Mouse (Mus musculus): ENCODE measurements at regions not wholly inside any gene's neighbourhood (a gene's known extent, or its start where the extent isn't known, plus 50 kb on each side); places are given as distances from the start of the nearest gene placed in this dataset.

DNA sequence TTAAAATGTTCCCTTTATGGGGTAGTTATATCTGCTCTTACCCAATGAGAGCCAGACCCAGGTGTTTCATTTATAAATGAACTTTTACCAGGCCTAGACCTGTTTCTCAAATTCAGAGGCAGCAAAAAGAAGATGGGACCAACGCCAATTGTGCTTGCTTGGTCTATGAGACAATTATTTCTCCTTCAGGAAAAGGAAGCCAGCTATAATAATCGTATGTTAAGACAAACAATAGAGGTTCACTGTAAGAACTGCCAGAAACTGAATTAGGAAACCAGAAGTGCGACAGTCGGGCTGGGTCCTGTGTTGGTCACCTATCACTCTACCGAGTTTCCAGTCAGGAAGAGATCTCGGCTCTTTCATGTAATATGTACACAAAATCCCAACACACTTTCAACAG lies 335.8 kb upstream of the Dach1 start:
- TF ChIP-seq CTCF (IDR thresholded peaks at IDR 0.05; ENCODE audit: borderline replicate concordance, insufficient read depth, low read length): no peak
- TF ChIP-seq POLR2A (IDR thresholded peaks at IDR 0.05; ENCODE audit: low read depth, low read length): no peak
- no peak overlapping the region for H3K4me3 ChIP-seq (ENCODE audit: insufficient read depth, low read length)
- no peak overlapping the region for H3K27ac ChIP-seq (ENCODE audit: insufficient read depth, low read length)

DNA sequence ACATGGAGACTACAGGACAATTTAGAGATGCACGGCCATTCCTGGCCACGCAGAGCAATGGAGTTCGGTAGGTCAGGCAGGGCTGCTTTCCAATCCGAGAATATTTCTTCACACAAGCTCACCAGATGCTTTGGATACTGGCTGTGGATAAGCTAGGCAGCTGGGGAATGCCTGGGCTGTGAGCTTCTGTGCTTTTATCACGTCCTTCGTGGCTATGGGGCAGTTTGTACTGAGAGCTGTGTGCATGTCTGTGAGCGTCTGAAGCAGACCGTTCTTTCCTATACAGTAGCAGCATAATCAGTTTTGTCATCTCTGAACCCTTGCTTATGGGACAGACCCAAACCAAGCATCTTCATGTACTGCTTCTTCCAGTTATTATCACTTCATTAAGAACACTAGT lies 307.9 kb upstream of the Dach1 start:
- no peak overlapping the region for H3K4me3 ChIP-seq (ENCODE audit: insufficient read depth, low read length)
- H3K27ac ChIP-seq (ENCODE audit: insufficient read depth, low read length): no peak overlapping the region
- TF ChIP-seq CTCF (IDR thresholded peaks at IDR 0.05; ENCODE audit: borderline replicate concordance, insufficient read depth, low read length) (no peak), POLR2A (IDR thresholded peaks at IDR 0.05; ENCODE audit: low read depth, low read length) (no peak)
- H3K4me1 ChIP-seq (ENCODE audit: control insufficient read depth, insufficient read depth, low read length): no peaks in the 10 kb centered on the region

More for the DNA sequence above, 335.8 kb upstream of the Dach1 start:
- H3K4me1 ChIP-seq (ENCODE audit: control insufficient read depth, insufficient read depth, low read length): no peaks in the 10 kb centered on the region

DNA sequence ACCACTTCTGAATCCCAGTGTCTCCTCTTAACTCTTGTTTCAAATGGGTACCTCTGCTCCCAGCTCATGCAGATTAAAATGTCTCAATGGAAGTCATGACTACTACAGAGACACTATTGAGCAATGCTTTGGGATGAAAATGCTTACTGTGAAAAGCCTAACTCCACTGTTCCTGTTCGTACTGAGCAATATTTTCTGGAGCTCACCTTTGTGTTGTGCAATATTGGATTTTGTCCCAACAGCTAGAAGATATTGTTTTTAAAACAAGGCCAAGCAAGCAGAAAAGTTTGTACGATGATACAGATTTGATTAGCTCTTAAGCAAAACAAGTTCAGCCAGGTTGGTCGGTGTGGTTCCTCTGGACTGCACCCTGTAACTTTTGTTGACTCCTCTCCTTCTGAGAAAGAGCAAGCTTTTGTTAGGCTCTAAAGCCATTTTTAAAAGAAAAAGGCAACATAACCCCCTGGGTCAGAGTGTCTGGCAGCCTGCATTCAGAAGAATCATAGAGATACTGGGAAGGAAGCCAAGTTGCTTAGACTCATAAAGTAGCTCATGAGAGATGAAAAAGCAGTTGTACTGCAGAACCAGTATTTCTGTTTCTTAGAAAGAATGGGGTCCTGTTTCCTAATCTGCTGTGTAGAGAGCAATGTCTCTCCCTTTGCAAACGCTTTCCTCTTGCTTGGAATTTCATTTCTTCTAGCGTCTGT lies 302.4 kb upstream of the Dach1 start:
- peak overlapping the region; percentile 34; the same call in 1 of the 2 replicates for H3K27ac ChIP-seq (ENCODE audit: insufficient read depth, low read length)
- no peak for TF ChIP-seq CTCF (IDR thresholded peaks at IDR 0.05; ENCODE audit: borderline replicate concordance, insufficient read depth, low read length)
- TF ChIP-seq POLR2A (IDR thresholded peaks at IDR 0.05; ENCODE audit: low read depth, low read length): no peak
- H3K4me3 ChIP-seq (ENCODE audit: insufficient read depth, low read length): no peak overlapping the region
- H3K4me1 ChIP-seq (ENCODE audit: control insufficient read depth, insufficient read depth, low read length): no peaks in the 10 kb centered on the region

DNA sequence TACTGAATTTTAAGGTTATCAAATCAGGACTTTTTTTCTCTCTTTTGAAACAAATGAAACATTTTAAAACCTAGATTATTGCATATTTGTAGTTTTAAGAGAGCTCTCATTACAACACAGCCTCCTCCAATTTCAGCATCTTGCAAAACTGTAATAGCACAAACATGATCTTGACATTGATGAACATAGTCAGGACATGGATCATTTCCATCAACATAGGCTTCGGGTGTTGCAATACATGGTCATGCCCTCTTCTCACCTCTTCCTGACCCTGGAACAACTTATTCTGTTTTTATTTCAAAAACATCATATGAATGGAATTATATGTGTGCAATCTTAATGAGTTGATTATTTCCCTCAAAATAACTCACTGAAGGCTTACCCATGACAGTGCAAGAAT lies 284.9 kb upstream of the Dach1 start:
- TF ChIP-seq CTCF (IDR thresholded peaks at IDR 0.05; ENCODE audit: borderline replicate concordance, insufficient read depth, low read length) (no peak), POLR2A (IDR thresholded peaks at IDR 0.05; ENCODE audit: low read depth, low read length) (no peak)
- Histone ChIP-seq H3K27ac (ENCODE audit: insufficient read depth, low read length) (no peak overlapping the region), H3K4me3 (ENCODE audit: insufficient read depth, low read length) (no peak overlapping the region), H3K4me1 (ENCODE audit: control insufficient read depth, insufficient read depth, low read length) (no peaks in the 10 kb centered on the region)

DNA sequence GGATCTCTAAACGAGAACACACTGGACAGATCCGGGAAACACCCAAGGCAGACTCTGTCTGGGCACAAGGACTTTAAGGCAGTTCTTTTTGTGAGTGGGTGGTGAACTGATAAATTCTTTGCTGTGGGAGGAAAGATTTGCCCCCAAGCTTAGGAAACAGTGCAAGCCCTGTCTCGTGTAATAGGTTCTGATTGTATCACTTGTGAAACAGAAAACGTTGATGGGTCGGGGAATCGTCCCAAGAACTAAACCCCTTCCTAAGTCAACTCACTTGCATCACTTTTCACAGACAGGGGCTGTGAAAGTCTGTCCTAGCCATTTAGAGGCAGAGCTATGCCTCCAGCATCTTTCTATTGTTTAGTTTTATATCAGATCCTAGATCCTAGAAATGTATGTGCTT lies 282.6 kb upstream of the Dach1 start:
- TF ChIP-seq POLR2A (IDR thresholded peaks at IDR 0.05; ENCODE audit: low read depth, low read length): no peak
- TF ChIP-seq CTCF (IDR thresholded peaks at IDR 0.05; ENCODE audit: borderline replicate concordance, insufficient read depth, low read length): no peak
- Histone ChIP-seq H3K27ac (ENCODE audit: insufficient read depth, low read length) (no peak overlapping the region), H3K4me1 (ENCODE audit: control insufficient read depth, insufficient read depth, low read length) (no peaks in the 10 kb centered on the region), H3K4me3 (ENCODE audit: insufficient read depth, low read length) (no peak overlapping the region)

DNA sequence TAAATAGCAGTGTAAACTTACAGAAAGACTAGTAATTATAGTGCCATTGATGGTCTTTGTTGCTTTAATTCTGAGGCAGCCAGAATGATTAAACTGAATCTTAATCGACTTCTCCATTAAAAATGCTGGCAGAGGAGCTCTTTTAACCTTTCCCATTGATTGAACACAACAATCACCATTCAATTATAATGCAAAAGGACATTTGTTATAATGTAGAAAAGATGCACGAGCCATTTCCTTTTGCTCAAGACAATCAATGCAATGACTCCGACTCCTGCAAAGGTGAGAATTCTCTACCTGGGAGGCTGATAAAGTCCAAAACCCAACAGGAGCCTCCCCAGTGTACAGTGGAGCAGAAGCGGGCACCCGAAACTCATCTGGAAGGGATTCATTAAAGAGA lies 280.0 kb upstream of the Dach1 start:
- TF ChIP-seq CTCF (IDR thresholded peaks at IDR 0.05; ENCODE audit: borderline replicate concordance, insufficient read depth, low read length): no peak
- no peak for TF ChIP-seq POLR2A (IDR thresholded peaks at IDR 0.05; ENCODE audit: low read depth, low read length)
- H3K27ac ChIP-seq (ENCODE audit: insufficient read depth, low read length): no peak overlapping the region
- no peak overlapping the region for H3K4me3 ChIP-seq (ENCODE audit: insufficient read depth, low read length)
- H3K4me1 ChIP-seq (ENCODE audit: control insufficient read depth, insufficient read depth, low read length): no peaks in the 10 kb centered on the region

DNA sequence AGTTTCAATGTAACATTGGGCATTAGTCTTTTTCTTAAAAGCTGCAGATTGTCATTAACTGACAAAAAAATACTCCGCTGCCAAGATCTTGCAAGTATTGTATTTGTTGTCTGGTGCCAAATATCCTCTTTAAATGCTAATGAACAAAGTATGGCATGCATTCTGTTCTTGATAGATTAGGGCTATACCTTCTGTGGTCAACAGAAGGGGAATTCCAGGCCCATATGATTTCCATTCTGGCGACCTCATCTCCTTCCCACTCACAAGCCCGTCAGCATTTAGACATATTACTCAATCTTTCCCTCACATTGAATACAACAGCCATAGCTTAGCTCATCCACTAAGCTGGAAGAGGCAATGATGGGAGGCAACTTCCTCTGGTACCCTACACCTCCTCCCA lies 272.8 kb upstream of the Dach1 start:
- Histone ChIP-seq H3K4me1 (ENCODE audit: control insufficient read depth, insufficient read depth, low read length) (no peaks in the 10 kb centered on the region), H3K27ac (ENCODE audit: insufficient read depth, low read length) (no peak overlapping the region), H3K4me3 (ENCODE audit: insufficient read depth, low read length) (no peak overlapping the region)
- TF ChIP-seq POLR2A (IDR thresholded peaks at IDR 0.05; ENCODE audit: low read depth, low read length) (no peak), CTCF (IDR thresholded peaks at IDR 0.05; ENCODE audit: borderline replicate concordance, insufficient read depth, low read length) (no peak)

DNA sequence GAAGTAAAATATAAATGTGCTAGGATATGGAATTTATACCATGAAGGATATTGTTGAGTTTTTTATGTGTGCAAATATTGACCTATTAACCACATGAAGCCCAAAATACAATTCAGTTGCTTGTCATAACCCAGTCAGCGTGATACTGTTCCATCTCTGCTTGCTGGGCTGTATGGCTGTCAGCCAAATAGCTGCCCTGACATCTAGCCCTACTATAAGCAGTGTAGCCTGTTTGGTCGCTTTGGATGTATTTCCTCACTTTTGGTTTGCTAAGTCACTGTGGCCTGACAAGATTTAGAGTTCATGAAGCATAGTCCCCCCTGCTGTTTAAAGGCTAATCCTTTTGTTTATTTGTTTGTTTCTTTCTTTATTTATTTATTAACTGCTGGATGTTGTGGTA lies 272.4 kb upstream of the Dach1 start:
- Histone ChIP-seq H3K4me1 (ENCODE audit: control insufficient read depth, insufficient read depth, low read length) (no peaks in the 10 kb centered on the region), H3K27ac (ENCODE audit: insufficient read depth, low read length) (no peak overlapping the region), H3K4me3 (ENCODE audit: insufficient read depth, low read length) (no peak overlapping the region)
- TF ChIP-seq POLR2A (IDR thresholded peaks at IDR 0.05; ENCODE audit: low read depth, low read length) (no peak), CTCF (IDR thresholded peaks at IDR 0.05; ENCODE audit: borderline replicate concordance, insufficient read depth, low read length) (no peak)

DNA sequence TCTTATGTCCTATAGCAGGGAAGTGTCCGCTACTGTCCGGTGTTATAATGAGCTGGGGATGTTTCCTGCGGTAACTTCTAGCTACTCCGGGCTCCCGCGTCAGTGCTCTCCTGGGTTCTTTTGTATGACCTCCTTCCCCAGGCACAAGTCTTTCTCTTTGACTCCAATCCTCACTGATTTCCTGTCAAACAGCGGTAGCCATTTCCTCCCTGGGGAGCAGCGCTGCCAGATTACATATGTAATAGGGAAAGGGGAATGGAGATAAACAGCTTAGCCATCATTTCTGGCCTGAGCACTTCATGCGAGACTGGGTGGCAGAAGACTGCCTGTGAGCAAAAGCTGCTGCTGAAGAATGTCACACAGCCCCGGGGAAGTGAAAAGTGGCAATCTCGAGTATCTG lies 262.4 kb upstream of the Dach1 start:
- Histone ChIP-seq H3K4me3 (ENCODE audit: insufficient read depth, low read length) (no peak overlapping the region), H3K27ac (ENCODE audit: insufficient read depth, low read length) (no peak overlapping the region), H3K4me1 (ENCODE audit: control insufficient read depth, insufficient read depth, low read length) (no peaks in the 10 kb centered on the region)
- TF ChIP-seq POLR2A (IDR thresholded peaks at IDR 0.05; ENCODE audit: low read depth, low read length) (no peak), CTCF (IDR thresholded peaks at IDR 0.05; ENCODE audit: borderline replicate concordance, insufficient read depth, low read length) (no peak)

DNA sequence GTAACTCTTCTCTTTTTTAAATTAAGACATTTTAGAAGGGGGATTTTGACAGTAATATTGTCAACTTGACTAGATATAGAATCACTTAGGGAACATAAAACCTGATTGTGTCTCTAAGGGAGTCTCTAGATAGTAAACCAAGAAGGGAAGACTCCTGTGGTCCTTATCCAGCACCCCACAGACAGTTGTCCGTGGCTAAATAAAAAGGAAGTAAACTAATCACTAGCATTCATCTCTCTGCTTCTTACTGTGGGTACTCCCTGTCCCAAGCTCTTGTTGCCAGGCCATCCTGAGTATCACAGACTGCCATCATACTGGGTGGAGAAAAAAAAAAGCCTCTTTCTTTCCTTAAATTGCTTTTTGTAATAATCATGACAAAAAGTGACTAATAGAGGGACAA lies 248.2 kb upstream of the Dach1 start:
- Histone ChIP-seq H3K4me3 (ENCODE audit: insufficient read depth, low read length) (no peak overlapping the region), H3K4me1 (ENCODE audit: control insufficient read depth, insufficient read depth, low read length) (no peaks in the 10 kb centered on the region), H3K27ac (ENCODE audit: insufficient read depth, low read length) (no peak overlapping the region)
- no peak for TF ChIP-seq CTCF (IDR thresholded peaks at IDR 0.05; ENCODE audit: borderline replicate concordance, insufficient read depth, low read length)
- TF ChIP-seq POLR2A (IDR thresholded peaks at IDR 0.05; ENCODE audit: low read depth, low read length): no peak
